Mouse (Mus musculus) adrenal gland (tissue): ENCODE measurements around the gene Tubgcp4.

Experiments
- intact Hi-C: fragments of 180-260 bp; cut with DNase I; formaldehyde crosslinking; loops from one replicate; pipeline ENCODE4 v1.15.1; 2025

Tubgcp4 gene

DNA sequence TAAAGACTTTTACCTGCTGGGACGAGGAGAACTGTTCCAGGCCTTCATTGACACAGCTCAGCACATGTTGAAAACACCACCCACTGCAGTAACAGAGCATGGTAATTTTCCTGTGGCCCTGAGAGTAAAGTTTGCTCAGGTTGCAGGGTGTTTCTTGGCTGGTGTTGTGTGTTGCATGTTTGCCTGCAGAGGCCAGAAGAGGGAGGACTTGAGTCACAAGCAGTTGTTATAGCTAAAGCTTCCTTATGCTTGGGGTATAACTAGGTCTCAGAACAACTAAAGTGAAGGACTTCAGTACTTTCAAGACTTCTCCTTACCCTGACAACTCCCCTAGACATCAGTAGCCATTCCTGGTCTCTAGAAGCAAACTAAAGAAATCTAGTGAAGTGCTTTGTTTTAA is 18.1 kb downstream of the Tubgcp4 start:
- intact Hi-C loops: no loop called here

GRCm38 (mm10) chr2:121195466-121195865 is 25.0 kb downstream of the Tubgcp4 start:
- intact Hi-C loops: no loop called here

DNA sequence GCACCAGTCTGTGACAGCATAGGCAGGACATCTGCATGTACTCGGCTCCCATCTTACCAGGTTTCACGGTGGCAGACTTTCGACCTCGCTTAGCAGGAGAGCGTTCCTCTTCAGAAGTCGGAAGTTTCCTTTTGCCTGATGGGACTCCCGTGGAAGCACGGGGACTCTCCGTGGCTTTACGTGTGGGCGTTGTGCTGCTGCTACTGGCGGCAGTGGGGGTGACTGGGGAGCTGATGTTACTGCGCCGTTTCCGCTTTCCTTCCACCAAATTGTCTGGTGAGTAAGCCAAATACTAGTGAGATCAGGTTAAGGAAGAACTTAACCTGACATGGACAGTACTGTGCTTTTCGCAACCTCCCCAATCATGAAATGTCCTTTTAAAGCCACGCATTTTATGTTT is 33.8 kb downstream of the Tubgcp4 start:
- intact Hi-C loops: no loop called here

DNA sequence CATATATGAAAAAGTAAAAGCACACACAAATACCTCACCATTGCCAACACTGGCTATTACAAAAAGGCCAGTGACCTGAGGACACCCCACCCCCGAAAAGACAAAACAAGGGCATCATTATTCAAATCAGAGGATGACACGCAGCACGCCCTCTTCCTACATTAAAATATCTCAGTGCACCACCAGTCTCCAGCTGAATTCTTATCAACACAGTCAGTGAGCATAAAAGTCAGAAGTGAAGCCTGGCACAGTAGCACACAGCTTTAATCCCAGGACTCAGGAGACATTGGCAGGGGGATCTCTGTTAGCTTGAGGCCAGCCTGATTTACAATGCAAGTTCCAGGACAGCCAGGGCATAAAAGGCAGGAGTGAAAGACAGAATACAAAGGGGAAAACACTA is 36.1 kb downstream of the Tubgcp4 start:
- intact Hi-C loops: no loop called here

DNA sequence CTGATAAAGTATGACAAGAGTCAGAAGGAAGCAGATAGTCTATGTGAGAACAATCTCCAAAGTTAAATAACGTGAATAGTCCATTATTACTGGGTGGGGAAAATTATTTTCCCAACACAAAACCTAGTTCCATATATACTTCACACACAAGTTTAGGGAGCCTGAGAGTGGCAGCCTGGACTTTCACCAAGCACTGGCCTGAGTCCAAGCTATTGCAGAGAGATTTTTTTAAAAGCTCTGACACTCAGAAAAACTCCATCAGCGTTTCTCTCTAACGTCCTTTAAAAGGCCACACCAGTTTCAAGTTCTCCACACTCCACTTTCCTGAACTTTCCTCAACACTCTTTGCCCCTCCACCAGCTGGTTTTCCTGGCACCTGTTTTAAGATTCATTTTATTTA is 44.0 kb downstream of the Tubgcp4 start:
- intact Hi-C loops: loop anchor here (10.0 kb wide), 1 partner anchor 180 kb away; no protein-coding TSS in a partner anchor

GRCm38 (mm10) chr2:121219177-121219576 is 48.7 kb downstream of the Tubgcp4 start:
- intact Hi-C loops: loop anchor here (10.0 kb wide), 1 partner anchor 176 kb away; no protein-coding TSS in a partner anchor

GRCm38 (mm10) chr2:121219994-121220393 is 49.5 kb downstream of the Tubgcp4 start:
- intact Hi-C loops: loop anchor here (5.0 to 10.0 kb wide), 3 partner anchors 72 to 175 kb away; partner anchors contain the start of genes Ckmt1 and Ppip5k1

GRCm38 (mm10) chr2:121223010-121223409 is 52.6 kb downstream of the Tubgcp4 start:
- intact Hi-C loops: loop anchor here (5.0 to 10.0 kb wide), 2 partner anchors 69 to 132 kb away; partner anchors contain the start of genes Ckmt1 and Ppip5k1

- intact Hi-C loops: loop anchor here (10.0 kb wide), 1 partner anchor 127 kb away; the partner anchor contains the start of genes Ckmt1 and Ppip5k1
These were observed 57.7 kb downstream of the Tubgcp4 start for GRCm38 (mm10) chr2:121228135-121228534.

DNA sequence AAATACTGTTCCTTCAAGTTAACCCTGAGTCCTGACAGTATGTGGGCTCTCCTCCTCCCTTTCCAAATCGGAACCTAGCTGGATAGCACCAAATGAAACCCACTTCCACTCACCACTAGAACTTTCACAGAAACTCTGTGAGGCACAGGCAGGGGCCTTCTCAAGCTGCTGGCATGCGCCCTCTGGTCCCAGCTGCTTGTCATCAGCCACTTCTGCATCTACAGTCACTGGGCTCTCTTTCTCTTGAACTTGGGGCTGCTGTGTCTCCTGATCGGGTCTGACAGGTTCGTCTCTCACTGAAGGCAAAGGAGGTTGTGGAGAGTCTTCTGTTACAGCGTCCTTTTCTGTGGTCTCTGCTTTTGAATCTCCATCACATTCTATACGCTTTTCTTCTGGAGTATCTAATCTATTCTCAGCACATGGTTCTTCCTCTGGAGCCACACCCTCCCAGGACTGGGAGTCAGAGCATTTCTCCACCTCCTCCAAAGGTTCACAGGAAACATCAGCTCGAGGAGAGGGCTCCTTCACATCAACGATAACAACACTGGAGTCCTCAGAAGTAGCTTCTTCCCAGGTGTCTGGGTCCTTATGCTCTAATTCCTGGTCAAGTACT is 65.1 kb downstream of the Tubgcp4 start:
- intact Hi-C loops: no loop called here

DNA sequence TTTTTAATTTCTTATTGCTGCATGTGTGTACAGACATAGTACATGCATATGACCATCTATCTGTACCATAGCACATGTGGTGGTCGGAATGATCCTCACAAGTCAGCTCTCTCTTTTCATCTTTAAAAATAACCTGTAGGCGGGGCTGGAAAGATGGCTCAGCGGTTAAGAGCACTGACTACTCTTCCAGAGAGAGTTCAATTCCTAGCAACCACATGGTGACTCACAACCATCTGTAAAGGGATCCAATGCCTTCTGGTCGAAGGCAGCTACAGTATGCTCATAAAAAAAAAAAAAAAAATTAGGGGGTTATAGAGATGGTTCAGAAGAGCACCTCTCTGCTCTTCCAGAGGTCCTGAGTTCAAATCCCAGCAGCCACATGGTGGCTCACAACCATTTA is 69.0 kb downstream of the Tubgcp4 start:
- intact Hi-C loops: no loop called here

GRCm38 (mm10) chr2:121244099-121244498 is 73.6 kb downstream of the Tubgcp4 start:
- intact Hi-C loops: no loop called here
